ENCODE assay signal across 8 mouse cellular contexts in genomic region chr2:84742451-84743283, GRCm38 (mm10). TPM values are rescaled to one million over a fixed set of nuclear protein-coding genes. Genes with fewer than 3 reads are reported as not detected.
DNase-seq lines count a peak whose midpoint lies in the region; ATAC-seq lines count a peak whose summit lies in the region.

No protein-coding gene starts in this region.

- DNase-seq in right cerebral cortex, postnatal 14 days = peak; percentile 38
- DNase-seq in right cerebral cortex, postnatal 36 days (ENCODE audit: low spot score in 2 of 2) = no peak
- DNase-seq in cerebellum, adult 9-11 months = peak; percentile 62
- DNase-seq in forelimb bud, embryonic 11.5 days (ENCODE audit: low read depth, low spot score) = peak; percentile 97
- peak; percentile 72 for DNase-seq in kidney, postnatal 14 days
- peak; percentile 71 for DNase-seq in testis, postnatal 10 days (ENCODE audit: low spot score)
- no peak for DNase-seq in urinary bladder, postnatal 14 days (ENCODE audit: low spot score)

- ATAC-seq in megakaryocyte-erythroid progenitor cell, adult 5-6 weeks (replicated peaks; ENCODE audit: low FRiP score, low TSS enrichment, poor library complexity, severe bottlenecking) = peak; percentile 35; the same call in 1 of the 2 replicates

RNA-seq across cellular contexts. Expression of gene Gm19426, which starts 0.8 kb away (rescaled TPM):
- 0.98 TPM in 1 of 2 replicates, not detected in the other for total RNA-seq in megakaryocyte-erythroid progenitor cell, adult 5-6 weeks (2014; fragmentation: Nextera tagmentation)
- total RNA-seq in megakaryocyte-erythroid progenitor cell, adult 5-6 weeks (2017) = not detected in 2 replicates

RNA-seq across cellular contexts. Expression of gene Ypel4, which starts 8.8 kb away (rescaled TPM):
- total RNA-seq in megakaryocyte-erythroid progenitor cell, adult 5-6 weeks (2014; fragmentation: Nextera tagmentation) = 0.39 and 1.6 TPM in 2 replicates
- total RNA-seq in megakaryocyte-erythroid progenitor cell, adult 5-6 weeks (2017) = 3.7 TPM in 1 of 2 replicates, not detected in the other

RNA-seq across cellular contexts. Expression of gene Clp1, which starts 15.5 kb away (rescaled TPM):
- 35.4 and 38.0 TPM in 2 replicates for total RNA-seq in megakaryocyte-erythroid progenitor cell, adult 5-6 weeks (2014; fragmentation: Nextera tagmentation)
- 43.8 and 46.5 TPM in 2 replicates for total RNA-seq in megakaryocyte-erythroid progenitor cell, adult 5-6 weeks (2017)

RNA-seq across cellular contexts. Expression of gene Zdhhc5, which starts 27.7 kb away (rescaled TPM):
- 37.6 and 44.6 TPM in 2 replicates for total RNA-seq in megakaryocyte-erythroid progenitor cell, adult 5-6 weeks (2014; fragmentation: Nextera tagmentation)
- total RNA-seq in megakaryocyte-erythroid progenitor cell, adult 5-6 weeks (2017) = 23.9 and 37.0 TPM in 2 replicates

RNA-seq across cellular contexts. Expression of gene Serping1, which starts 32.6 kb away (rescaled TPM):
- total RNA-seq in megakaryocyte-erythroid progenitor cell, adult 5-6 weeks (2014; fragmentation: Nextera tagmentation) = not detected in 2 replicates
- not detected in 2 replicates for total RNA-seq in megakaryocyte-erythroid progenitor cell, adult 5-6 weeks (2017)

Comparison
In these comparisons a context has a peak if more than half of its experiments do, and no peak if none do; other contexts are left out.
1. DNase-seq: peak in right cerebral cortex, postnatal 14 days (single experiment), cerebellum, adult 9-11 months (single experiment), forelimb bud, embryonic 11.5 days (single experiment), kidney, postnatal 14 days (single experiment) and testis, postnatal 10 days (single experiment); none in right cerebral cortex, postnatal 36 days (0 of 2) and urinary bladder, postnatal 14 days (single experiment).